Mouse (Mus musculus) hindbrain, embryonic 16.5 days (tissue): ENCODE data around the gene Cipc. TPM values are rescaled to one million over a fixed set of nuclear protein-coding genes. Genes with fewer than 3 reads are reported as not detected.
A peak's percentile ranks its signal among the peaks of the same experiment; 100 is the strongest.

Experiments
- ATAC-seq: fragments of 200-750 bp; cut with Nextera tagmentation; 2 replicates; pipeline ENCODE4 v1.8.0; 2017; ENCODE audit warnings: moderate TSS enrichment, moderate library complexity
- H3K27ac ChIP-seq: fragments of 300-500 bp; sonication (generic); 2 replicates; pipeline ENCODE4 v1.5.1; 2014; ENCODE audit warnings: low read depth, mild to moderate bottlenecking, control low read depth, low read length, moderate library complexity
- H3K27me3 ChIP-seq: fragments of 300-500 bp; sonication (generic); replicated peaks from 2 replicates; pipeline ENCODE4 v1.6.1; 2014; ENCODE audit warnings: low read length; ENCODE audit not compliant: control insufficient read depth, insufficient read depth
- H3K36me3 ChIP-seq: fragments of 300-500 bp; sonication (generic); 2 replicates; pipeline ENCODE4 v1.6.1; 2014; ENCODE audit warnings: mild to moderate bottlenecking, low read length, moderate library complexity, mixed read lengths; ENCODE audit not compliant: control insufficient read depth, insufficient read depth
- H3K4me1 ChIP-seq: fragments of 300-500 bp; sonication (generic); 2 replicates; pipeline ENCODE4 v1.6.1; 2014; ENCODE audit warnings: low read depth, low read length; ENCODE audit not compliant: control insufficient read depth, insufficient read depth
- H3K4me2 ChIP-seq: fragments of 300-500 bp; sonication (generic); 2 replicates; pipeline ENCODE4 v1.6.1; 2014; ENCODE audit warnings: mild to moderate bottlenecking, low read length, control low read depth, moderate library complexity
- H3K4me3 ChIP-seq: fragments of 300-500 bp; sonication (generic); 2 replicates; pipeline ENCODE4 v1.5.1; 2014; ENCODE audit warnings: mild to moderate bottlenecking, low read length, control low read depth, moderate library complexity
- H3K9ac ChIP-seq: fragments of 300-500 bp; sonication (generic); 2 replicates; pipeline ENCODE4 v1.6.1; 2014; ENCODE audit warnings: low read depth, mild to moderate bottlenecking, control low read depth, low read length, moderate library complexity
- H3K9me3 ChIP-seq: fragments of 300-500 bp; sonication (generic); 2 replicates; pipeline ENCODE4 v1.6.1; 2014; ENCODE audit warnings: mild to moderate bottlenecking, low read length, moderate library complexity; ENCODE audit not compliant: control insufficient read depth
- WGBS: fragments of 180-500 bp; shearing (Covaris S2); extraction: QIAGEN DNeasy Blood & Tissue Kit; methylation state at CpG from one replicate; pipeline ENCODE4 v1.1.7; 2014; 5-methylcytosine and 5-hydroxymethylcytosine counted together
- polyA plus RNA-seq: library from polyadenylated mRNA; unstranded; fragments of >200 nt; fragmentation: Nextera tagmentation; extraction: Ambion mirVana; gene quantifications from 2 replicates; pipeline ENCODE4 v1.2.1, GENCODE M21; 2015

Gene Cipc
- polyA plus RNA-seq, 1 experiment from 2014 or later, result 43.4 TPM

DNA sequence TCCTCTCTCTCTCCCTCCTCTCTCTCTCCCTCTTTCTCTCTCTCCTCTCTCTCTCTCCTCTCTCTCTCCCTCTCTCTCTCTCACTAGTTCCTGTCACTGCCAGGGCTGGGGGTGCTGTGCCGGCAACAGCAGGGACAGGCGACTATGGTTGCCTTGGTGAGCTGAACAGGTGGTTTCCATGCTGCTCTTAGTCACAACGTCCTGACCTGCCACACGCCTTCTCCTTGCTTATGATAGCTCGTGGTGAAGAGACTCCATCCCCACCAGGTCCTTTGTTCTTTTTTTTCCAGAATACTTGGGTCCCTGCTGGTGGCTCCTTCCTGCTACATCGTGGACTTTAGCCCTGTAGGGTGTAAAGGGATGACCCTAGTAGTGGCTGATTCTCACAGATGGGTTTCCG lies 55.4 kb downstream of the Cipc start:
- Histone ChIP-seq H3K4me1 (peaks cover 8% of the 10 kb centered on the region), H3K4me2 (no peak overlapping the region), H3K4me3 (no peak overlapping the region), H3K27ac (no peak overlapping the region), H3K9ac (no peak overlapping the region), H3K27me3 (no peaks in the 10 kb centered on the region), H3K36me3 (no peaks in the 10 kb centered on the region), H3K9me3 (no peaks in the 10 kb centered on the region)
- ATAC-seq, result no peak
- 56% methylated on average over 7 of the region's 7 CpGs for WGBS

GRCm38 (mm10) chr12:87002815-87003214 lies 56.0 kb downstream of the Cipc start:
- no peak overlapping the region for H3K9ac ChIP-seq
- H3K4me2 ChIP-seq, result no peak overlapping the region
- no peak overlapping the region for H3K4me3 ChIP-seq
- WGBS, result 64% methylated on average over 7 of the region's 7 CpGs
- H3K4me1 ChIP-seq, result peaks cover 8% of the 10 kb centered on the region
- H3K27ac ChIP-seq, result no peak overlapping the region
- H3K9me3 ChIP-seq, result no peaks in the 10 kb centered on the region
- ATAC-seq, result no peak
- H3K27me3 ChIP-seq, result no peaks in the 10 kb centered on the region
- no peaks in the 10 kb centered on the region for H3K36me3 ChIP-seq

DNA sequence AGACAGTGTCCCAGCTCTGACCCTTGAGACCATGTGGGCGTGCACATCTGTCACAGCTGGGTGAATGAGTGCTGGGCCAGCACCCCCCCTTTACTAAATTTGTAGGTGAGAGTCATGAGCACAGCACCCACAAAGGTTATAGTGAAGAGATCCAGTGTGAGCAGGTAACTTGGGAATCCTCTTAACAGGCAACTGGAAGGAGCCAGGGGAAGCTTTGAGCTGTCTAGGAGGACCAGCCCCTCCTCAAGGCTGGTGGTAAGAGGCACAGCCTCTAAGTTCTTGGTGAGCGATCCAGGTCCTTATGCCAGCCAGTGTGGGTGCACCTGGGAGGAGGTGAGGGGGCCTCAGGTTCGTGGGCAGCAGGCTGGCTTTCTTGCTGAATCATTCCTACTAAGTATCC lies 56.8 kb downstream of the Cipc start:
- Histone ChIP-seq H3K4me3 (no peak overlapping the region), H3K36me3 (no peaks in the 10 kb centered on the region), H3K27ac (no peak overlapping the region), H3K9ac (no peak overlapping the region), H3K4me1 (peaks cover 8% of the 10 kb centered on the region), H3K9me3 (no peaks in the 10 kb centered on the region), H3K4me2 (no peak overlapping the region), H3K27me3 (no peaks in the 10 kb centered on the region)
- WGBS, result 56% methylated on average over 3 of the region's 3 CpGs
- no peak for ATAC-seq

DNA sequence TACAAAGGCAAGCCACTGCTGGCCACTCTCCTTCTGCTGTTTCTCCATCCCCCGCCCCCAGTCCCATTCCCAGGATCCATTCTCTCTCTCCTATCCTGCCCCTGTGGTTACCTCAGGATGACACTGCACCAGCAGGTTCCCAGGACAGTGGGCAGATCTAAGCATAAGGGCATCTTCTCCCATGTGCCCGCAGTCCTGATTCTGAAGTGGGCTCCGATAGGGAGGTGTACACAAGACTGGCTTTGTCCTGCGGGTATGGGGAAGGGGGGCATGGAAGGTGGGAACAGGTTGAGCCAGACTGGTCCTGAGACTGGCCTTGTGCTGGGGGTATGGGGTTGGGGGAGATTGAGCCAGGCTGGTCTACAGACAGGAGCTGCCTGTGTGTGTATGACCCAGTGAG lies 57.8 kb downstream of the Cipc start:
- no peak overlapping the region for H3K4me3 ChIP-seq
- H3K27ac ChIP-seq, result peak overlapping the region; percentile 16; the same call in 1 of the 2 replicates
- 82% methylated on average over 4 of the region's 4 CpGs for WGBS
- no peaks in the 10 kb centered on the region for H3K9me3 ChIP-seq
- no peak for ATAC-seq
- peaks cover 8% of the 10 kb centered on the region for H3K4me1 ChIP-seq
- H3K4me2 ChIP-seq, result no peak overlapping the region
- no peaks in the 10 kb centered on the region for H3K27me3 ChIP-seq
- H3K9ac ChIP-seq, result 0 out of 2 replicates have a peak overlapping the region, but pooled peaks have one; percentile 14
- H3K36me3 ChIP-seq, result no peaks in the 10 kb centered on the region

Other genes starting within 250 kb of the Cipc start
- 10.0 and 13.0 TPM in 2 replicates for gene Angel1, start 220.6 kb upstream of the Cipc start, polyA plus RNA-seq
- not detected in 2 replicates for gene Lrrc74a, start 212.7 kb upstream of the Cipc start, polyA plus RNA-seq
- gene Irf2bpl, start 62.2 kb upstream of the Cipc start, polyA plus RNA-seq, result 49.7 and 56.6 TPM in 2 replicates
- gene Zdhhc22, start 43.4 kb downstream of the Cipc start, polyA plus RNA-seq, result 23.2 and 26.9 TPM in 2 replicates
- gene Tmem63c, start 74.3 kb downstream of the Cipc start, polyA plus RNA-seq, result 11.0 and 11.9 TPM in 2 replicates
- 6.5 and 7.3 TPM in 2 replicates for gene Ngb, start 155.5 kb downstream of the Cipc start, polyA plus RNA-seq
- 26.3 and 33.8 TPM in 2 replicates for gene Gstz1, start 200.1 kb downstream of the Cipc start, polyA plus RNA-seq
- 15.2 and 16.3 TPM in 2 replicates for gene Pomt2, start 200.9 kb downstream of the Cipc start, polyA plus RNA-seq